Mouse (Mus musculus) embryonic fibroblast, embryonic 13.5 days (primary cell): Measurements from ENCODE around the gene Srpk1.

Experiments
- CTCF ChIP-seq: IDR thresholded peaks from 2 replicates; pipeline ENCODE4 v1.5.1; 2011; ENCODE audit warnings: mild to moderate bottlenecking, control low read depth, low read length, moderate library complexity, borderline replicate concordance; ENCODE audit not compliant: insufficient read depth
- POLR2A ChIP-seq: IDR thresholded peaks from 2 replicates; pipeline ENCODE4 v1.6.1; 2011; ENCODE audit warnings: low read depth, mild to moderate bottlenecking, control low read depth, low read length, moderate library complexity

DNA sequence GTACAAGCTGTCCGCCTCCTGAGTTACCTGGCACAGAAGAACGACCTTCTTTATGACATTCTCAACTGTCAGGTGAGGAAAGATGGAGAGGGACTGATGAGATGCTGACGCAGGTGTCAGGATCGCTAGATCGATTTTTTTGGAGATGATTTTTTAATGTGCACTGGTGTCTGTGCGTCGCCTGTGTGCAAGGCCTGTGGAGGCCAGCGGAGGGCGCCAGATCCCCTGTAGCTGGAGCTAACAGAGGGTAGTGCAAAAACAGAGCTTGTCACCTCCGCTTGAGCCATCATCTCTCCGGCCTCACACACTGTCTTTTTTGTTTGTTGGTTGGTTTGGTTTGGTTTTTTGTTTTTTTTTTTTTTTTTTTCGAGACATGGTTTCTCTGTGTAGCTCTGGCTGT, 84.6 kb downstream of the Srpk1 start:
- TF ChIP-seq POLR2A: no peak
- TF ChIP-seq CTCF: no peak
